Mouse (Mus musculus) activated CD4-positive, CD25-positive, alpha-beta regulatory T cell, adult 4 months (primary cell): ENCODE results near the gene Dnase1l1. TPM values are rescaled to one million over a fixed set of nuclear protein-coding genes. Genes with fewer than 3 reads are reported as not detected.

Experiments
- ATAC-seq: one replicate; pipeline ENCODE4 v1.8.0; 2017
- polyA plus RNA-seq, 2 experiments: library from polyadenylated mRNA; unstranded; fragments of 100-300 nt; shearing (Covaris generic); gene quantifications; one replicate each; pipeline ENCODE4 v1.2.1; 2017

The Dnase1l1 gene
- polyA plus RNA-seq = 10 to 100 TPM; 16.6 to 18.5 TPM

- ATAC-seq = peak; percentile 54
These were observed at the start of gene Dnase1l1, which contains the start of gene Taz for GRCm38 (mm10) chrX:74281732-74282394. Gene Dnase1l1, minus strand, starts transcription at chrX:74282337. Gene Taz, plus strand, starts transcription at chrX:74281912.

DNA sequence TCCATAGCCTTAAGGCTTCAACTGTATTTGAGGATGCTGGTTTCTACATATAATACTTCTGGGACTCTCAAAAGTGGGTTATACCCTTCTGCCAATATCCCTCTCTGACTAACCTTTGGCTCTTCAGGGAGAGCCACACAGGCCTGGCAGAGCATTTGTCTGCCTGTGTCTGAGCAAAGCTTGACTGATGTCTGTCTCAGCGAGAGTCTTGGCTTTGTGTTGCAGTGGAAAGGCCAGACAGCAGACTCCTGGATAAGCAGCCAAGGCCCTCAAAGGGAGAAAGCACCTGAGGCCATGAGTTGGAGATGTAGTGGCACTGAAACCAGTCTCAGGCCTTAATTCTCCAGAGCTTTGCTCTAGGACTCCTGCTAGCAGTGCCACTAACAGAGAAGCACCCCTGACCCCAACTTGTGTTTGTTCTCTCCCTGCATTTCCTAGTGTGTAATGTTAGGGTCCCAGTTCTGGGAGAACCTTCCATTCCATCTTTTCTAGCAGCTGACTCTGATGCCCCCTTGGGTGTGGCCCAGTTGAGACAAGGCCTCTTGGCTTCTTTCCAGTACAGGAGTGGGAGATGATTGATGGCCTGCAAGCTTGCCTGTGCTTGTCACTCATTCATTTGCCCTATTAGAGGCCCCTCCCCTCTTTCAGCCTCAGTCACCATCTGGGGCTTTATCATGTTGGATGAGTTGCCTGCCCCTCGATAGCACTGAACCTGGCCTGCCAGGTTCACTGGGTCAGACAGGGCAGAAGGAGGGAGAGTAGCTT, 48.2 kb upstream of the Dnase1l1 start:
- no peak for ATAC-seq

DNA sequence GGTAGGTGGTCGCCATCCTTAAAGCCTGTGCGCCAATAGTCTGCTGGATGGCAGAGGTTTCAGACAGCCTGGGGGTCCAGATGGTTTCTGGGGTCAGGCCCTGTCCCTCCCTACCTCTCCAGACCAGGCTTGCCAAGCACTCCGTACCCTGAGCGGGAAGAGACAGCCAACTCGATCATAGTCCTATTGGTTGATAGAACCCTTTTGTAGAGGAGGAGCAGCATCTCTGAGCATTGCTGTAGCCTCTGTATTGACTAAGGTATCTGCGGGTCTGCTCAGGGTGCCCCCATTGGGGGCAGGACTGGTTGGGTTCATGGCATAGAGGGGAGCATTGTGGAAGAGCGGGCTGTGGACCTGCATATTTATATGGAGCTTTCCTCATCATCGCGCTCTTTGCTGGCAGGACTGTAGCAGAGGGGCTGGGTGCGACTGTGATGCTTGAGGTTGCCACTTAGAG, 47.1 kb upstream of the Dnase1l1 start:
- no peak for ATAC-seq

DNA sequence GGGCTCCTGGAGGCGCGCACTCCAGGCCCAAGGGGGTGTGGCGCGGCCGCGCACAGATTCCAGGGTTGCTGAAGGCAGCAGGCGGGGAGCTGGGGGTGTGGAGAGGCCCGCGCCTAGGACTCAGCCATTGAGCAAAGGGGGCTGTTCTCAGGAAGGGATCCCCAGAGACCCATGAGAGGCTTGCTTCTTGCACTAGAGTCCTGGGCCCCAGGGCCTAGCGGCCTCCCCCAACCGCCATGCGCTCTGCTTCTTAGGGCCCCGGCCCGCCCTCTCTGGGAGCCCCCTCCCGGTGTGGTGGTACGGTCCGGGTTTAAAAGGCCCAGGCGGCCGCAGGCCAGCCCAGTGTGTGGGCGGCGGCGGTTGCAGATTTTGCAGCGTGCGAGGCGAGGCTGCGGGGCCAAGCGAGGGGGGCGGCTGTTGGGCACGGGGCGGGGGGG, 46.6 kb upstream of the Dnase1l1 start, which contains the start of gene Plxna3:
Gene Plxna3, plus strand, starts transcription at position 342 of the 437 bp plus-strand sequence.
- peak; percentile 75 for ATAC-seq

- ATAC-seq = peak; percentile 96
These were observed 30.7 kb upstream of the Dnase1l1 start, which contains the start of gene Fam50a for GRCm38 (mm10) chrX:74312540-74313464. Gene Fam50a, plus strand, starts transcription at chrX:74313033.

- ATAC-seq = peak; percentile 77
These were observed 22.9 kb upstream of the Dnase1l1 start, which contains the start of gene Gdi1 for GRCm38 (mm10) chrX:74304867-74305700. Gene Gdi1, plus strand, starts transcription at chrX:74304998.

DNA sequence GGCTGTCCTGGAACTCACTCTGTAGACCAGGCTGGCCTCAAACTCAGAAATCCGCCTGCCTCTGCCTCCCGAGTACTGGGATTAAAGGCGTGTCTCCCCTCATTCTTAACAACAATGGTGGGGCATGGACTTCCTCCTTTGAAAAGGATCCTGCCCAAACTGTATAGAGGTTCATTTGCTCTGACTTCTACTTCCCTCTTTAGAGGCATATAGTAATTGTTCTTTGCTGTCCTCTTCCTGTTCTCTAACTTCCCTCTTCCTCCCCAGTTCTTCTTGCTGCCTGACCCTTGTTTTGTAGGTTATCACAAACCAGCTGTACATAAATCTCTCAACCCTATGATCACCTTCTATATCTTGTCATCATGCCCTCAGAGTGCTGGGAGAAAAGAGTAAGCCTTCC, 17.6 kb upstream of the Dnase1l1 start:
- ATAC-seq = no peak

GRCm38 (mm10) chrX:74298348-74298747, 16.2 kb upstream of the Dnase1l1 start:
- ATAC-seq = no peak

GRCm38 (mm10) chrX:74296538-74297448, 14.7 kb upstream of the Dnase1l1 start, which contains the start of gene Atp6ap1:
Gene Atp6ap1, plus strand, starts transcription at chrX:74297097.
- peak; percentile 99 for ATAC-seq

- ATAC-seq = no peak
These were observed 11.3 kb upstream of the Dnase1l1 start for GRCm38 (mm10) chrX:74293431-74293830.

- ATAC-seq = no peak
These were observed 928 bp upstream of the Dnase1l1 start for GRCm38 (mm10) chrX:74283092-74283437.

GRCm38 (mm10) chrX:74282395-74283091, 406 bp upstream of the Dnase1l1 start:
- ATAC-seq = peak; percentile 74

DNA sequence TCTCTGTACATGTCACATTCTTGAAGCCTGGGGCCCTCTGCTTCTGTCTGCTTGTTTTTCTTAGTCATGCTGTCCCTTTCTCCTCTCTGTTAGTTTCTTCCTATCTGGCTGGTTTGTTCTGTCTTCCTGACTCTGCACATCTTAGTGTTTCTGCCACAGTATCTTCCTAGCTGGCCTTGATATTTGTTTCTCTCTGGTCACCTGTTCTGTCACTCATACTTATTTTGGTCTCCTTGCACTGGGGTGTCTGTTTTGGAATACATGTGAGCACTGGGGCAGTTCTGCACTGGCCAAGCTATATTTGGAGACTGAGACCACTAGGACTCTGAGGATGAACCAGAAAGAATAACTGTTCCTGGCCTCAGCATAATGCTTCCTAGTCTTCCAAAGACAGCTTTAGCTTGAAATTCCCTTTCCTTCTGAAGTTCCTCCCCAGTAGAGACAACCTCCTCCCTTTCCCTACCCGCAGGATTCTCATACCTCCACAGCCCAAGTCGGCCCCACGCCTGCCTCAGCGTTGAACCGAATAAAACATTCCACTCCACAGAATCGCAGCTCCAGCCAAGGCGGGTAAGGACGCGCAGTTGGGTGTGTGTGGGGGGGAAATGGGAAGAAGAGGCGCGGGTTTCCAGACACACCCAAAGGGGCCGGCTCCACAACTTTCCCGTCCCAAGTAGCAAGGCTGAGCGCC, 951 bp downstream of the Dnase1l1 start:
- no peak for ATAC-seq

- ATAC-seq = no peak
These were observed 4.2 kb downstream of the Dnase1l1 start for GRCm38 (mm10) chrX:74277916-74278315.

GRCm38 (mm10) chrX:74273422-74274322, 8.5 kb downstream of the Dnase1l1 start:
- ATAC-seq = no peak

GRCm38 (mm10) chrX:74270902-74271551, 11.1 kb downstream of the Dnase1l1 start:
- ATAC-seq = no peak
